Mouse (Mus musculus) CH12.LX (cell line): ENCODE results near the gene Prrt3. TPM values are rescaled to one million over a fixed set of nuclear protein-coding genes. Genes with fewer than 3 reads are reported as not detected.

Source experiments
- DNase-seq: peaks from one replicate; pipeline ENCODE4 v3.0.0-alpha.2; 2013; ENCODE audit errors: extremely low read depth
- H3K27ac ChIP-seq: 2 replicates; pipeline ENCODE4 v1.5.1; 2012; ENCODE audit warnings: low read depth, mild to moderate bottlenecking, control low read depth, moderate library complexity; ENCODE audit not compliant: insufficient read depth
- H3K27me3 ChIP-seq: replicated peaks from 2 replicates; pipeline ENCODE3; 2012; ENCODE audit warnings: inconsistent platforms
- H3K36me3 ChIP-seq, 2 experiments: replicated peaks in 1 of 2; 2 replicates each; pipeline versions ENCODE3 to v1.6.1; 2012; ENCODE audit warnings: inconsistent platforms in 1 of 2, low read length in 1 of 2, mild to moderate bottlenecking in 1 of 2, mixed read lengths in 1 of 2, moderate library complexity in 1 of 2; ENCODE audit not compliant: control insufficient read depth in 1 of 2, insufficient read depth in 1 of 2
- H3K4me1 ChIP-seq, 2 experiments: 2 replicates each; pipeline ENCODE4 v1.6.1; 2012; ENCODE audit warnings: inconsistent platforms in 1 of 2, moderate library complexity in 1 of 2; ENCODE audit not compliant: insufficient read depth in 2 of 2, control insufficient read depth in 1 of 2
- H3K4me2 ChIP-seq: 2 replicates; pipeline ENCODE4 v1.6.1; 2012; ENCODE audit warnings: low read depth, mild to moderate bottlenecking, control low read depth; ENCODE audit not compliant: poor library complexity, insufficient read depth, severe bottlenecking
- H3K4me3 ChIP-seq, 3 experiments: fragments of 150-350 bp in 1 of 3; sonication (generic) in 1 of 3; replicated peaks in 1 of 3; 2 replicates each; pipeline versions ENCODE3 to v1.5.1; 2011 to 2012; ENCODE audit warnings: low read depth in 2 of 3, low read length in 2 of 3, mild to moderate bottlenecking in 2 of 3, moderate library complexity in 2 of 3, control low read depth in 1 of 3, improper control_type of control experiment in 1 of 3, inconsistent platforms in 1 of 3, mixed read lengths in 1 of 3; ENCODE audit not compliant: poor library complexity in 1 of 3
- H3K79me2 ChIP-seq: replicated peaks from 2 replicates; pipeline ENCODE4 v1.6.1; 2012; ENCODE audit warnings: mild to moderate bottlenecking, moderate library complexity; ENCODE audit not compliant: control insufficient read depth, poor library complexity, insufficient read depth, severe bottlenecking; ENCODE audit errors: extremely low read depth
- H3K9ac ChIP-seq: 2 replicates; pipeline ENCODE4 v1.6.1; 2012; ENCODE audit warnings: low read depth, mild to moderate bottlenecking, control low read depth, moderate library complexity; ENCODE audit not compliant: insufficient read depth
- H3K9me3 ChIP-seq: replicated peaks from 2 replicates; pipeline ENCODE3; 2012; ENCODE audit warnings: low read length, inconsistent platforms, mixed read lengths
- CHD1 ChIP-seq: IDR thresholded peaks from 2 replicates; pipeline ENCODE4 v1.6.1; 2012; ENCODE audit warnings: low read depth, low read length, improper control_type of control experiment, inconsistent platforms
- CHD2 ChIP-seq: IDR thresholded peaks from 2 replicates; pipeline ENCODE4 v1.6.1; 2011; ENCODE audit warnings: low read length, improper control_type of control experiment
- E2F4 ChIP-seq: IDR thresholded peaks from 2 replicates; pipeline ENCODE4 v1.6.1; 2011; ENCODE audit warnings: low read depth, low read length, improper control_type of control experiment; ENCODE audit not compliant: insufficient replicate concordance
- ELF1 ChIP-seq: IDR thresholded peaks from 2 replicates; pipeline ENCODE4 v1.6.1; 2014; ENCODE audit warnings: low read depth, mild to moderate bottlenecking, inconsistent platforms, low read length, improper control_type of control experiment
- HCFC1 ChIP-seq: IDR thresholded peaks from 2 replicates; pipeline ENCODE4 v1.6.1; 2012; ENCODE audit warnings: low read depth, mild to moderate bottlenecking, inconsistent platforms, low read length, improper control_type of control experiment
- IRF4 ChIP-seq: IDR thresholded peaks from 2 replicates; pipeline ENCODE4 v1.6.1; 2014; ENCODE audit warnings: low read depth, mild to moderate bottlenecking, inconsistent platforms, low read length, improper control_type of control experiment
- MAZ ChIP-seq: IDR thresholded peaks from 2 replicates; pipeline ENCODE4 v1.6.1; 2012; ENCODE audit warnings: low read depth, mild to moderate bottlenecking, inconsistent platforms, low read length, improper control_type of control experiment, moderate library complexity
- MEF2A ChIP-seq: IDR thresholded peaks from 2 replicates; pipeline ENCODE4 v1.6.1; 2014; ENCODE audit warnings: low read depth, mild to moderate bottlenecking, inconsistent platforms, low read length, improper control_type of control experiment, borderline replicate concordance
- MXI1 ChIP-seq: IDR thresholded peaks from 2 replicates; pipeline ENCODE4 v1.6.1; 2011; ENCODE audit warnings: mild to moderate bottlenecking, low read depth, low read length, improper control_type of control experiment
- MYC ChIP-seq: IDR thresholded peaks from 2 replicates; pipeline ENCODE4 v1.6.1; 2011; ENCODE audit warnings: low read depth, mild to moderate bottlenecking, improper control_type of control experiment, low read length
- NELFE ChIP-seq: IDR thresholded peaks from 2 replicates; pipeline ENCODE4 v1.6.1; 2011; ENCODE audit warnings: low read depth, low read length, improper control_type of control experiment
- NRF1 ChIP-seq: IDR thresholded peaks from 2 replicates; pipeline ENCODE4 v1.6.1; 2014; ENCODE audit warnings: low read depth, mild to moderate bottlenecking, inconsistent platforms, low read length, improper control_type of control experiment, moderate library complexity
- PAX5 ChIP-seq: IDR thresholded peaks from 2 replicates; pipeline ENCODE4 v1.6.1; 2012; ENCODE audit warnings: low read length, inconsistent platforms, mixed read lengths
- POLR2A ChIP-seq: IDR thresholded peaks from 2 replicates; pipeline ENCODE4 v1.6.1; 2011; ENCODE audit warnings: low read depth, mild to moderate bottlenecking, improper control_type of control experiment, low read length
- POLR2AphosphoS2 ChIP-seq: IDR thresholded peaks from 2 replicates; pipeline ENCODE4 v1.6.1; 2011; ENCODE audit warnings: low read depth, low read length, improper control_type of control experiment
- RAD21 ChIP-seq: IDR thresholded peaks from 2 replicates; pipeline ENCODE4 v1.6.1; 2011; ENCODE audit warnings: low read depth, mild to moderate bottlenecking, low read length, improper control_type of control experiment, moderate library complexity
- RCOR1 ChIP-seq: conservative IDR thresholded peaks from 2 replicates; pipeline ENCODE4 v1.6.1; 2012; ENCODE audit warnings: low read depth, mild to moderate bottlenecking, inconsistent platforms, low read length, improper control_type of control experiment
- TBP ChIP-seq: conservative IDR thresholded peaks from 2 replicates; pipeline ENCODE4 v1.6.1; 2011; ENCODE audit warnings: low read depth, low read length, improper control_type of control experiment
- TCF12 ChIP-seq: IDR thresholded peaks from 2 replicates; pipeline ENCODE4 v1.6.1; 2014; ENCODE audit warnings: low read depth, mild to moderate bottlenecking, inconsistent platforms, low read length, improper control_type of control experiment
- UBTF ChIP-seq: IDR thresholded peaks from 2 replicates; pipeline ENCODE4 v1.6.1; 2012; ENCODE audit warnings: low read depth, mild to moderate bottlenecking, inconsistent platforms, low read length, improper control_type of control experiment, moderate library complexity
- USF1 ChIP-seq: IDR thresholded peaks from 2 replicates; pipeline ENCODE4 v1.6.1; 2014; ENCODE audit warnings: low read depth, mild to moderate bottlenecking, inconsistent platforms, low read length, improper control_type of control experiment
- ZC3H11A ChIP-seq: IDR thresholded peaks from 2 replicates; pipeline ENCODE4 v1.6.1; 2012; ENCODE audit warnings: low read depth, mild to moderate bottlenecking, inconsistent platforms, low read length, improper control_type of control experiment
- ZKSCAN1 ChIP-seq: IDR thresholded peaks from 2 replicates; pipeline ENCODE4 v1.6.1; 2012; ENCODE audit warnings: low read depth, inconsistent platforms, low read length, improper control_type of control experiment, borderline replicate concordance
- ZMIZ1 ChIP-seq: IDR thresholded peaks from 2 replicates; pipeline ENCODE4 v1.6.1; 2012; ENCODE audit warnings: low read depth, mild to moderate bottlenecking, inconsistent platforms, low read length, improper control_type of control experiment
- ZNF384 ChIP-seq: IDR thresholded peaks from 2 replicates; pipeline ENCODE4 v1.6.1; 2012; ENCODE audit warnings: low read depth, low read length, improper control_type of control experiment, inconsistent platforms
- dilution Hi-C: fragments of 300-500 bp; cut with MboI; formaldehyde crosslinking; loops from 2 replicates; pipeline ENCODE4 v1.14.3; 2020; ENCODE audit warnings: low sequenced_read_pairs; ENCODE audit not compliant: extremely low pct_unique_long_range_greater_than_20kb, extremely low pct_ligation_motif_present
- in situ Hi-C: fragments of 300-500 bp; cut with MboI; formaldehyde crosslinking; loops from 3 replicates; pipeline ENCODE4 v1.14.3; 2019; ENCODE audit warnings: low sequenced_read_pairs, low pct_ligation_motif_present, low pct_unique_long_range_greater_than_20kb, mixed read lengths
- polyA plus RNA-seq: library from polyadenylated mRNA; unstranded; fragments of >175 nt; gene quantifications from 2 replicates; pipeline ENCODE4 v1.2.1, GENCODE M21; 2012; ENCODE audit warnings: low read depth; ENCODE audit not compliant: insufficient read length
- total RNA-seq, 2 experiments: library from RNA; depleted of rRNA; stranded (reverse); fragments of 300-350 nt in 1 of 2; fragments of >200 nt in 1 of 2; gene quantifications; 2 replicates each; pipeline ENCODE4 v1.2.3; 2012 to 2014

The Prrt3 gene
- total and polyA plus RNA-seq, 3 experiments: not detected

GRCm38 (mm10) chr6:113473715-113474114 lies 28.0 kb downstream of the Prrt3 start:
- no peak overlapping the region for H3K4me3 ChIP-seq
- no peak overlapping the region for H3K4me2 ChIP-seq
- TF ChIP-seq USF1: no peak
- no peak for TF ChIP-seq CHD1
- no peak for TF ChIP-seq IRF4
- TF ChIP-seq MEF2A: no peak
- TF ChIP-seq RAD21: no peak
- no peak for TF ChIP-seq MXI1
- TF ChIP-seq ZMIZ1: no peak
- TF ChIP-seq MAZ: no peak
- no peak for TF ChIP-seq HCFC1
- no peak for TF ChIP-seq NRF1
- no peaks in the 10 kb centered on the region for H3K36me3 ChIP-seq
- no peaks in the 10 kb centered on the region for H3K79me2 ChIP-seq
- dilution Hi-C loops: no loop called here
- no peak overlapping the region for H3K27ac ChIP-seq
- no peak for DNase-seq
- H3K9me3 ChIP-seq: no peaks in the 10 kb centered on the region
- peaks cover 2 to 3% of the 10 kb centered on the region in 2 experiments; a peak in 3 of 4 replicates for H3K4me1 ChIP-seq
- H3K27me3 ChIP-seq: peaks cover 58% of the 10 kb centered on the region
- H3K9ac ChIP-seq: no peak overlapping the region
- in situ Hi-C loops: no loop called here

DNA sequence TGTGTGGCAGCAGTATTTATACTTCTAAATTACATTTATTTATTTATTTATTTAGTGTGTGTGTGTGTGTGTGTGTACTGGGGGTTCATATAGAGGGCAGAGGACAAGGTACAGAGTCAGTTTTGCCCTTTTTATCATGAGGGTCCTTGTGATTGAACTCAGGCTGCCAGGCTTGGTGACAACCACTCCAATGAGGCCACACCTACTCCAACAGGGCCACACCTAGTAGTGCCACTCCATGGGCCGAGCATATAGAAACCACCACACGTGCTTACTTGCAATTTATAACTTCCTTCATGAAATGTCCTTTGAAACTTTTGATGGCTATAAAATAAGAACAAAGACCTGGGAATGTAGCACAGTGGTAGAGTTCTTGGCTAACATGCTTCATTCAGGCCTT lies 28.5 kb downstream of the Prrt3 start:
- H3K9me3 ChIP-seq: no peaks in the 10 kb centered on the region
- TF ChIP-seq ZNF384 (no peak), POLR2AphosphoS2 (no peak), RCOR1 (no peak)
- peaks cover 57% of the 10 kb centered on the region for H3K27me3 ChIP-seq
- H3K4me3 ChIP-seq: no peak overlapping the region
- dilution Hi-C loops (no loop called here), in situ Hi-C loops (no loop called here)
- no peak overlapping the region for H3K27ac ChIP-seq
- H3K9ac ChIP-seq: no peak overlapping the region
- H3K4me1 ChIP-seq: peaks cover 4 to 8% of the 10 kb centered on the region in 2 experiments; a peak in 3 of 4 replicates
- H3K79me2 ChIP-seq: no peaks in the 10 kb centered on the region
- H3K36me3 ChIP-seq: no peaks in the 10 kb centered on the region
- DNase-seq: no peak
- H3K4me2 ChIP-seq: no peak overlapping the region

GRCm38 (mm10) chr6:113472061-113472460 lies 29.7 kb downstream of the Prrt3 start:
- Histone ChIP-seq H3K27ac (no peak overlapping the region), H3K9me3 (no peaks in the 10 kb centered on the region), H3K9ac (no peak overlapping the region), H3K4me2 (no peak overlapping the region), H3K27me3 (peaks cover 52% of the 10 kb centered on the region), H3K4me3 (no peak overlapping the region), H3K4me1 (peaks cover 4 to 11% of the 10 kb centered on the region in 2 experiments; a peak in 3 of 4 replicates), H3K36me3 (no peaks in the 10 kb centered on the region), H3K79me2 (no peaks in the 10 kb centered on the region)
- in situ Hi-C loops: no loop called here
- no peak for TF ChIP-seq ELF1
- no peak for TF ChIP-seq CHD2
- TF ChIP-seq E2F4: no peak
- no peak for TF ChIP-seq RAD21
- no peak for TF ChIP-seq RCOR1
- TF ChIP-seq MAZ: no peak
- TF ChIP-seq ZKSCAN1: no peak
- TF ChIP-seq IRF4: no peak
- no peak for TF ChIP-seq MYC
- no peak for TF ChIP-seq POLR2A
- no peak for TF ChIP-seq NELFE
- no peak for TF ChIP-seq ZMIZ1
- TF ChIP-seq TBP: no peak
- no peak for TF ChIP-seq UBTF
- no peak for TF ChIP-seq PAX5
- TF ChIP-seq ZC3H11A: no peak
- no peak for TF ChIP-seq TCF12
- TF ChIP-seq MEF2A: no peak
- TF ChIP-seq ZNF384: no peak
- DNase-seq: no peak
- dilution Hi-C loops: no loop called here
